Mouse (Mus musculus) heart, embryonic 16.5 days (tissue): ENCODE measurements around the gene Cotl1. TPM values are rescaled to one million over a fixed set of nuclear protein-coding genes. Genes with fewer than 3 reads are reported as not detected.

ENCODE experiments used
- ATAC-seq: fragments of 200-750 bp; cut with Nextera tagmentation; replicated peaks from 2 replicates; pipeline ENCODE4 v1.8.0; 2017; ENCODE audit warnings: moderate number of reproducible peaks; ENCODE audit not compliant: insufficient read depth, low FRiP score; ENCODE audit errors: extremely low read depth
- H3K27ac ChIP-seq: fragments of 300-500 bp; sonication (generic); 2 replicates; pipeline ENCODE4 v1.5.1; 2014; ENCODE audit warnings: mild to moderate bottlenecking, low read length, control low read depth, moderate library complexity
- H3K27me3 ChIP-seq: fragments of 300-500 bp; sonication (generic); 2 replicates; pipeline ENCODE4 v1.6.1; 2014; ENCODE audit warnings: low read length, mixed read lengths; ENCODE audit not compliant: control insufficient read depth, insufficient read depth
- H3K36me3 ChIP-seq: fragments of 300-500 bp; sonication (generic); 2 replicates; pipeline ENCODE4 v1.6.1; 2014; ENCODE audit not compliant: control insufficient read depth, insufficient read depth
- H3K4me1 ChIP-seq: fragments of 300-500 bp; sonication (generic); 2 replicates; pipeline ENCODE4 v1.6.1; 2014; ENCODE audit warnings: low read length, mixed read lengths; ENCODE audit not compliant: control insufficient read depth, insufficient read depth
- H3K4me2 ChIP-seq: fragments of 300-500 bp; sonication (generic); 2 replicates; pipeline ENCODE4 v1.6.1; 2014; ENCODE audit warnings: low read depth, mild to moderate bottlenecking, control low read depth, low read length
- H3K4me3 ChIP-seq: fragments of 300-500 bp; sonication (generic); 2 replicates; pipeline ENCODE4 v1.5.1; 2014; ENCODE audit warnings: mild to moderate bottlenecking, control low read depth, low read length
- H3K9ac ChIP-seq: fragments of 300-500 bp; sonication (generic); 2 replicates; pipeline ENCODE4 v1.6.1; 2014; ENCODE audit warnings: low read length, control low read depth
- H3K9me3 ChIP-seq: fragments of 300-500 bp; sonication (generic); replicated peaks from 2 replicates; pipeline ENCODE4 v1.6.1; 2016; ENCODE audit warnings: low read length; ENCODE audit not compliant: control insufficient read depth
- WGBS: fragments of 180-500 bp; shearing (Covaris S2); extraction: QIAGEN DNeasy Blood & Tissue Kit; methylation state at CpG from one replicate; pipeline ENCODE4 v1.1.7; 2014; 5-methylcytosine and 5-hydroxymethylcytosine counted together
- polyA plus RNA-seq: library from polyadenylated mRNA; unstranded; fragments of >200 nt; fragmentation: Nextera tagmentation; extraction: Ambion mirVana; gene quantifications from 2 replicates; pipeline ENCODE4 v1.2.1, GENCODE M21; 2015

Cotl1 gene
- polyA plus RNA-seq, 1 experiment from 2014 or later, result 56.1 TPM

- H3K27me3 ChIP-seq, result peaks cover 2% of the 10 kb centered on the region; the same call in 1 of the 2 replicates
- H3K9me3 ChIP-seq, result no peaks in the 10 kb centered on the region
- H3K27ac ChIP-seq, result no peak overlapping the region
- peaks cover 21% of the 10 kb centered on the region for H3K4me1 ChIP-seq
- H3K4me2 ChIP-seq, result no peak overlapping the region
- no peak for ATAC-seq
- 51% methylated on average over 4 of the region's 4 CpGs for WGBS
- no peak overlapping the region for H3K9ac ChIP-seq
- no peak overlapping the region for H3K4me3 ChIP-seq
- no peaks in the 10 kb centered on the region for H3K36me3 ChIP-seq
Observed at GRCm38 (mm10) chr8:119781086-119781840, 59.1 kb downstream of the Cotl1 start.

DNA sequence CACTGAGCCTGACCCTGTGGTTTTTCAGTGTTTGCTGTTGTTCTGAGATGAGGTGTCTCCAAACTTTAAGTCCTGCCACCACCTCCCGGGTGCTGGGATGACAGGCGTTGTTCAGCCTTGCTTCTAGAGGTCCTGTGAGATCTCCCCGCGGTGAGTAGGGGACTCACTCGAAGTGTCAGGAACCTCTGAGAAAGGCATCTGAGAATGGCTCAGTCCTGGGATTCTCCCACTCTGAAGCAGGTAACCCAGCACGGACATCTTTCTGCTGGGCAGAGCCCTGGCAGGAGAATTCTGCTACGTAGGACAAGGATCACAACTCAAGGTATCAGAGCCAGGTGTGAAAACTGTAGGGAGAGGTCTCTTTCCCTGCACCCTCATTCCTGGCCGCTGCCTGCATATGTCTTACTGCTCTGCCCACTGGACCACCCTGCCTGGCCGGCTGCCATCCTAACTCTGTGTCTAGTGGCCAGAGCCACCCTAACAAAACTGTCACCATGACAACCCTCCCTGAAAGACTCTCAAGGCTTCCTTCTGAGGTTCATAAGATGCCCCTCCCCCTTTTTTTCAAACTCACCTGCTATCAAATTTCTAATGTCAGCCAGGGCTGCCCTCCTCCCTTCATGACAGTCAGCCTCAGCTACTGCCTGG lies 59.8 kb downstream of the Cotl1 start:
- 71% methylated on average over 9 of the region's 9 CpGs for WGBS
- Histone ChIP-seq H3K9ac (no peak overlapping the region), H3K36me3 (no peaks in the 10 kb centered on the region), H3K4me2 (no peak overlapping the region), H3K27me3 (peaks cover 2% of the 10 kb centered on the region; the same call in 1 of the 2 replicates), H3K9me3 (no peaks in the 10 kb centered on the region), H3K4me3 (no peak overlapping the region), H3K4me1 (peaks cover 21% of the 10 kb centered on the region), H3K27ac (no peak overlapping the region)
- no peak for ATAC-seq

DNA sequence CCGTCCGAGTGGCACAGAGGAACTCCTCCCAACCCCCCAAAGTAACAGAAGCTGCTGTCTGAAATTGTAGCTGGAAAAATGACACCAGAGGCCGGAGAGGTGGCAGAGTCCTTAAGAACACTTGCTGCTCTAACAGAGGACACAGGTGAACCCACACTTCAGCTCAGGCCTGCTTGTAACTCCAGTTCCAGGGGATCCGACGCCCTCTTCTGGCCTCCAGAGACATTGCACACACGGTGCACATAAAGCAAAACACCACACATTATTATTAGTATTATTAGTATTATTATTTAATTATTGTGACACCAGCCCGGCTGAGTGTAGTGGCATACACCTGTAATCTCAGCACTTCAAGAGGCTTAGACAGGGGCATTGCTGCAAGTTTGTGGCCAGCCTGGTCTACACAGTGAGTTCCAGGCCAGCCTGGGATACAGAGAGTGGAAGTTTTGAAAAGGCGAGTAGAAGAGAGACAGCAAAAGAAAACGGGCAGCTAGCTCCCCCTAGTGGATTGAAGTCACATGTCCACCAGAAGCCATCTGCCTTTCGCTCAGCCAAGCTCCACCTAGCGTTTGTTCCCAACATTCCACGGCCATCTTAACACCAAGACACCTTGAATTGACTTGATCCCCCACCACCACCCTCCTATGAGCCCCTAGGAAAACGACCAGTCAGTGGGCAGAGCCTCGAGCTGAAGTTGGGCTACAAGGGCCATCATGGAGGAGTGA lies 61.2 kb downstream of the Cotl1 start:
- Histone ChIP-seq H3K4me1 (peaks cover 20% of the 10 kb centered on the region), H3K36me3 (no peaks in the 10 kb centered on the region), H3K4me2 (peak overlapping the region; percentile 96), H3K4me3 (no peak overlapping the region), H3K9ac (peak overlapping the region; percentile 67), H3K27me3 (no peaks in the 10 kb centered on the region), H3K9me3 (no peaks in the 10 kb centered on the region), H3K27ac (peak overlapping the region; percentile 77)
- 21% methylated on average over 14 of the region's 14 CpGs for WGBS
- no peak for ATAC-seq

- Histone ChIP-seq H3K36me3 (no peaks in the 10 kb centered on the region), H3K27ac (peak within 1 kb of the TSS; percentile 85), H3K27me3 (no peaks in the 10 kb centered on the region), H3K4me1 (peaks cover 18% of the 10 kb centered on the region), H3K9ac (peak within 1 kb of the TSS; percentile 91), H3K4me3 (peak within 1 kb of the TSS; percentile 81), H3K4me2 (peak within 1 kb of the TSS; percentile 96), H3K9me3 (no peaks in the 10 kb centered on the region)
- peak; percentile 97 for ATAC-seq
- WGBS, result 0% methylated on average over 18 of the region's 18 CpGs
Observed at GRCm38 (mm10) chr8:119778263-119778662, 62.1 kb downstream of the Cotl1 start, which contains the start of gene Tldc1. Tldc1 (minus strand) TSS chr8:119778416.

- Histone ChIP-seq H3K4me2 (peak overlapping the region; percentile 96), H3K9me3 (no peaks in the 10 kb centered on the region), H3K27me3 (no peaks in the 10 kb centered on the region), H3K27ac (peak overlapping the region; percentile 85), H3K4me1 (peaks cover 18% of the 10 kb centered on the region), H3K4me3 (peak overlapping the region; percentile 81), H3K36me3 (no peaks in the 10 kb centered on the region), H3K9ac (peak overlapping the region; percentile 91)
- ATAC-seq, result 0 out of 2 replicates have a peak, but pooled peaks have one; percentile 6
- 23% methylated on average over 7 of the region's 7 CpGs for WGBS
Observed at GRCm38 (mm10) chr8:119777765-119778164, 62.6 kb downstream of the Cotl1 start.

DNA sequence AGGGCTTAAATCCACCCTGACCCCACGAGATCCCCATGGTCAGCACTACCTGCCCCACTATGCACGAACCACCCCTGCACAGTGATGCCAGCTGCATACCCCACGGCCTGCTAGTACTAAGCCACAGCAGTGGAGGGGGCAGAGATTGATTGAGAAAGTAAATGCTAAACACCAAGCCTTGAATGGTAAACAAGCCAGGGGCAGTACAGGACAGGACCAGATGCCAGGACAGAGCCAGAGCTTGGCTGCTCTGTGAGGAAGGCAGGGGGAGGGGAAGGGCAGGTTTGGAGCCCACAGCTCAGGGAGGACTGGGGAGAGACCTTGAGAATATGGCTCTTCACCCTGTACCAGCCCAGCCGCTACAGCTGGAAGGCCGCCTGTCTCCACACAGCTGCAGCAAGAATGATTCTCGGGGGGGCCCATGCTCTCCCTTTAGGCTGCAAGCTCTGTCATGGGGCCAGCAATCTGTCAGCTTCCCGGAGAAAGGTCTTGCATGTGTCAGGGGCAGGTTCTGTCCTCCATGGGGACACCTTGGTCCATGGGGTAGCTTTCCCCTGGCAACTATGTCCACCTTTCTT lies 63.6 kb downstream of the Cotl1 start:
- Histone ChIP-seq H3K4me1 (peaks cover 18% of the 10 kb centered on the region), H3K9me3 (no peaks in the 10 kb centered on the region), H3K4me3 (no peak overlapping the region), H3K36me3 (no peaks in the 10 kb centered on the region), H3K27me3 (no peaks in the 10 kb centered on the region), H3K9ac (0 out of 2 replicates have a peak overlapping the region, but pooled peaks have one; percentile 12), H3K4me2 (no peak overlapping the region), H3K27ac (no peak overlapping the region)
- WGBS, result 75% methylated on average over 7 of the region's 7 CpGs
- no peak for ATAC-seq

DNA sequence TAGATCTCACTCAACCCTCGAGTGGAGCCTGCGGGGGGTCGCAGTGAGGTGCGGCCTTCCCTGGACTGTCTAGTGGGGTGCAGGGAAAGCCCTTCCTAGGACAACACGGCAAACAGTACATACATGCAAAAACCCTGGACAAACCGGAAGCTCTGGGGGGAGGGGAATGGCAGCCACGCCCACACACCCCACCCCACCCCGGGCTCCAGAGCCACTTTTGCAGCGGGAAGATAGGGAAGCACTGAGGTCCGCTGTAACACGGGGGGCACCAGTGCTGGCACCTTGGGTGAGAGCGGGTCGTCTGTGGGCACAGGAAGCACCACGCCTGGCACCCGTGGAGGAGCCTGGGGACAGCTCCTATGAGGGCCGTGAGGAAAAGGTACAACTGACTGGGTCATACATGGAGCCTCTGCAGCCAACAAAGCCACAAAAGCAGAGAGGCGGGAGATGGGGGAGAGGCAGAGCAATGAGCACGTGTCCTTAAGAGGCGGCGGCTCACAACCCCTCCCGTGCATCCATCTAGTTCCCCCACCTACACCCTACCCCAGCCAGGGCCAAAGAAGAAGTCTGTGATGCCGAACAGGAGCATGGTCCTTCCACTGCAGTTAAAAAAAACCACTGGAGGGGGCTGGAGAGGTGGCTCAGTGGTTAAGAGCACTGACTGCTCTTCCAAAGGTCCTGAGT lies 74.4 kb downstream of the Cotl1 start:
- no peak for ATAC-seq
- no peaks in the 10 kb centered on the region for H3K4me1 ChIP-seq
- 65% methylated on average over 22 of the region's 22 CpGs for WGBS
- H3K9ac ChIP-seq, result no peak overlapping the region
- H3K4me3 ChIP-seq, result no peak overlapping the region
- H3K36me3 ChIP-seq, result peaks cover 18% of the 10 kb centered on the region; the same call in 1 of the 2 replicates
- H3K4me2 ChIP-seq, result no peak overlapping the region
- H3K27me3 ChIP-seq, result no peaks in the 10 kb centered on the region
- no peaks in the 10 kb centered on the region for H3K9me3 ChIP-seq
- H3K27ac ChIP-seq, result no peak overlapping the region

- H3K9me3 ChIP-seq, result no peaks in the 10 kb centered on the region
- H3K4me1 ChIP-seq, result no peaks in the 10 kb centered on the region
- H3K27ac ChIP-seq, result no peak overlapping the region
- H3K27me3 ChIP-seq, result no peaks in the 10 kb centered on the region
- WGBS, result 81% methylated on average over 10 of the region's 10 CpGs
- H3K36me3 ChIP-seq, result peaks cover 18% of the 10 kb centered on the region; the same call in 1 of the 2 replicates
- no peak overlapping the region for H3K9ac ChIP-seq
- no peak for ATAC-seq
- no peak overlapping the region for H3K4me2 ChIP-seq
- H3K4me3 ChIP-seq, result no peak overlapping the region
Observed at GRCm38 (mm10) chr8:119765311-119765710, 75.0 kb downstream of the Cotl1 start.
